Mouse (Mus musculus): ENCODE data around the gene Fancc. TPM values are rescaled to one million over a fixed set of nuclear protein-coding genes. Genes with fewer than 3 reads are reported as not detected.
"Not testable (repeated sequence)": the region's sequence is repeated elsewhere in the genome, so short reads cannot be mapped to it uniquely, and the experiment has no call there.

Fancc gene
- total RNA-seq, 2 experiments from 2014 or later: 7.6 to 13.0 TPM

DNA sequence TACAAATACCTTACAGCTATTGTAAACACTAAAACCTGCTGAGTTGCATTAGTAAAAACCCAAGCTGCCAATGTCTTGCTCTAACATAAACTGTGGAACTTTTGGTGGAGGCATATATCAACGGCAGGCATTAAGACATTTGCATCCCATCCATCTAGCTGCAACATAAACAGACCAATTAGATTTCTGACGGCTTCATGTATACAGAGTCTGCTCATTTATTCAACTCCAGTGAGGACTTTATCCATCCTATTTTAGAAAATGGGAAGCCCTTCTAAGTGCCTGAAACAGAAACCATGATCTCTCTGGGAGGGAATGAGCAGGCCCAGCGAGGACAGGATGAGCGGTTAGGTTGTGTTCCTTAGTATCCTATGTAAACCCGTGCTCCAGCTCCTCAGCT, 18.5 kb upstream of the Fancc start:
- DNase-seq: no peak

DNA sequence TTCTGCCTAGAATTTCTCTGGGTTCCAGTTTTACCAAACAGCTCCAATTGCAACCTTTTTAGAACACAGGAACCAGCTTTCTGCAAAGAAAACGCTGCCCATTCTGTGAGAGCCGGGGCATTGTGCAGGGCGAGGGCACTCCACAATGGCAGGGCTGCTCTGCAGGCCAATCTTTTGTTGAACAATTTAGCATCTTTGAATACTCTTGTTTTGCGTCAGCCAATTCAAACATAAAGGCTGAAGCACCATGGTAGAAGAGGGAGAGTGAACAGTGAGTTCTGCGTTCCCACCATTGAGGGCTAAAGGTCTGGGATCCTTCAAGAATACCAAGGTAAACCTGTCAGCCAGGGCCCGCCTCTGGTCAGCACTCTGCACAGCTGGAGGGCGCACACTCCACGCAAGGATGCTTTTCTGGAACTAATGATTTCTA, 17.9 kb upstream of the Fancc start:
- DNase-seq: no peak

GRCm38 (mm10) chr13:63513374-63514098, 16.5 kb upstream of the Fancc start:
- peak; percentile 49 for DNase-seq

GRCm38 (mm10) chr13:63512411-63512810, 15.3 kb upstream of the Fancc start:
- DNase-seq: peak; percentile 21

DNA sequence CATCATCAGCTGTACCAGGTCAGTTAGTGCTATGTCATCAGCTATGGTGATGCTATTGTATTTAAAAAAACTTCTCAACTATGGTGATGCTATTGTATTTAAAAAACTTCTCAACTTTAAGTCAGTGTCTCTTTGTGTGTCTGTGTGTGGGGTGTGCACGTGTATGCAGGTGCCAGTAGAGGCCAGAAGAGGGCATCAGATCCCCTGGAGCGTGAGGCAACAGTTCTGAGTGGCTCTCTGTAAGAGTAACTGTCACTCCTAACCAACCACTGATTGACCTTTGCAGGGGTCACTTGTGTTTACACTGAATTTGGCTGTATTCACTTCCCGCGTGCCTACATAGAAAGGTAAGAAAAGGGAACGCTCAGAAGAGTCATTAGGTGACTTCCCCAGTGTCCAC, 10.7 kb upstream of the Fancc start:
- no peak for DNase-seq

DNA sequence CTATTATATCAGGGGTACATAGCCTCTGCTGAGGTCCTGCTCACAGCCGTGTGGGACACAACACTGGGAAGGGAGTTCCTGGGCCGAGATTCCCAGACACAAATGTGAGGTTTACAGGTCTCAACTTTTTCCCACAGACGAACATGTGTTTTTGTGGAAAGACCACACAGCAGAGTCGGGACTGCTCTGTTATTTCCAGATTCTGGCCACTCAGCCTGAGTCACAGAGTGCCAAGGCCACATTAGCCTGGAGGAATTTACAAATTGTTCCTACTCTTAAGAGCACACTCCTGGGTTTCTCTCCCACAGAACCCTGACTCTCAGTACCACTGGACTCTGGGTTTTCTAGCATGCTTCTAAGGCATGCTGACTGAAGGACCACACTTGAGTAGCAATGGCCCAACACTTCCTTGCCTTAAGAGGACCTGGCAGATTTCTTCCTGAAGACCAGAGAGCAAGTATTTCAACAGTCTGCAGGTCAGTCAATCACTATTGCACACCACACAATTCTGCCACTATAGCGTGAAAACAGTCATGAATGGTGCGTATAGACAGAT, 10.0 kb upstream of the Fancc start:
- peak; percentile 41 for DNase-seq

GRCm38 (mm10) chr13:63506364-63506763, 9.3 kb upstream of the Fancc start:
- no peak for DNase-seq

DNA sequence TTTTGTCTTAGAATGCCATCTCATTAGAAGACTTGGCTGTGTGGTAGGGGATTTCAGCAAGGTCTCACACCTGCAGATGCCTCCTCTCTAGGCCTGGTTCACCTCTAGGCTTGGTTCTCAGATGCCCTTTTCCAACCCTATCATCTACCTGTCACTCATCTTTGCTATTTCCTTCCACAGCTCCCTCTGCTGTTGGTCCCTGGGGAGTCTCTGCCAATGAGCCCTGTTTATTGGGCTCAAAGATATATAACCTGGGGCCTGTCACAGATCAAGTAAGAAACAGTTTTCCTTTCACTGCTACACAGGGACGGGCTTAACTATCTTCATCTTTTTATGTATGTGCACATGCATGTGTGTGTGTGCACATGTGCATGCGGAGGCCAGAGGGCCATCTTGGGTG, 5.3 kb upstream of the Fancc start:
- no peak for DNase-seq

DNA sequence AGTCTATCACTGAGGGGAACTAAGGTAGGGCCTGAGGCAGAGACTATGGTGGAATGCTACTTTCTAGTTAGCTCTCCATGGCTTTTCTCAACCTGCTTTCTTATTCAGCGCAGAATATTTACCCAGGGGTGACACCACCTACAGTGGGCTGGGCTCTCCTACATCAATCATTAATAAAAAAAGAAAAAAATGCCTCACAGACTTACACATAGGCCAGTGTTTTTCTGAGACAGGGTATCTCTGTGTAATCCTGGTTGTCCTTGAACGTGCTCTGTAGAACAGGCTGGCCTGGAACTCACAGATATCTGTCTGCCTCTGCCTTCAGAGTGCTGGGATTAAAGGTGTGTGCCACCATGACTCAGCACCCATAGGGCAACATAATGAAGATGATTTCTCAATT, 2.4 kb upstream of the Fancc start:
- DNase-seq: no peak

GRCm38 (mm10) chr13:63487707-63488042, 9.4 kb downstream of the Fancc start:
- no peak for DNase-seq

GRCm38 (mm10) chr13:63486791-63487706, 10.0 kb downstream of the Fancc start:
- no peak for DNase-seq

- DNase-seq: no peak
Measured at GRCm38 (mm10) chr13:63475356-63475755, 21.7 kb downstream of the Fancc start.

DNA sequence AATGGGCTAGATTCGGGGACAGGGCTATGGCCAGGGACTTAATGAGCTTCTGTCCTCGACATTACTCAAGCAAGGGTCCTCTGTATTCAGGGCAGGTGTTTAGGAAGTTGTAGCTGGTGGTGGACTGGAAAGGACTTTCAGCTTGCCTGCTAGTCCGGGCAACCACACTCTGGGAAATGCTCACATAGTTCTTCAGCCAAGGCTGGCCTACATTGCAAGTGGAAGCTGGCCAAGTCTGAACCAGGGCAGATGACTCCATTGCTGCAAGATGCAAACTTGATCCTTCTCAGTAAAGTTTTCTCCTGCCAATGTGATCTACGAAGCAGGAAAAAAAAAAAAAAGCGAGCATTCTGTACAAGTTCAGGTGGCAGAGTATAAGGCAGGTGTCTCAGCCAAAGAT, 44.2 kb downstream of the Fancc start:
- peak; percentile 45 for DNase-seq

GRCm38 (mm10) chr13:63451140-63451539, 45.9 kb downstream of the Fancc start:
- no peak for DNase-seq

DNA sequence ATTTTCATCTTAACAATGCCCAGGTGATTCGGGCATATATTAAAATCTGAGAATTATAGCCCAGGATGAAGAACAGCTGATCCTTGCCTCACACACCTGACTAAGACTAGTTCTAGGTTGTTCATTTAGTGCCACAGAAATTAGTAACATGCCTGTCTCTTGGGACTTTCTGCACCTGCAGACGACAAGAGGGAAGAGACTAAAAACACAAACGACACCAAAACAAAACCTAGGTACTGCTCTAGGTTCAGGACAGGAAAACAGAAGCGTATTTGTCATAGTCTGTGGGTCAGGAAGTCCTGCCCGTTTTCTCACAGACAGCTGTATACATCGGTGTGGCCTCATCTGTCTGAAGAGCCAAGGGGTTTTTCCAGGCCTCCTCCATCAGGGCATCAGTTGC, 51.7 kb downstream of the Fancc start:
- no peak for DNase-seq

- DNase-seq: no peak
Measured at GRCm38 (mm10) chr13:63432759-63433158, 64.3 kb downstream of the Fancc start.

DNA sequence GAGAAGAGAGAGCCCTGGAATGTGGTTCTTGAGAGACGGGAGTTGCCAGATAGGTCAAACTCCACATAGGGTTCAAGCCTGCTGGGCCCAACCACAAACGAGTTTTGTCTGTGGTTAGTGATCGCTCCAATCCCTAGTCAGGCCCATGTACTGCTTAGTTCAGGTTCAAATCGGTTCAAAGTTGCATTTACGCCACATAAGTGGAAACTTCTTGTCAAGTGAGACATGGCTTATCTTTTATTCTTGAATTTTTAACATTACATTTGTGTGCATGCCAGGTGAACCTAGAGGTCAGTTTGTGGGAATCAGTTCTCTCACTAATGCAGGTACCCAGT, 65.3 kb downstream of the Fancc start:
- DNase-seq: no peak

DNA sequence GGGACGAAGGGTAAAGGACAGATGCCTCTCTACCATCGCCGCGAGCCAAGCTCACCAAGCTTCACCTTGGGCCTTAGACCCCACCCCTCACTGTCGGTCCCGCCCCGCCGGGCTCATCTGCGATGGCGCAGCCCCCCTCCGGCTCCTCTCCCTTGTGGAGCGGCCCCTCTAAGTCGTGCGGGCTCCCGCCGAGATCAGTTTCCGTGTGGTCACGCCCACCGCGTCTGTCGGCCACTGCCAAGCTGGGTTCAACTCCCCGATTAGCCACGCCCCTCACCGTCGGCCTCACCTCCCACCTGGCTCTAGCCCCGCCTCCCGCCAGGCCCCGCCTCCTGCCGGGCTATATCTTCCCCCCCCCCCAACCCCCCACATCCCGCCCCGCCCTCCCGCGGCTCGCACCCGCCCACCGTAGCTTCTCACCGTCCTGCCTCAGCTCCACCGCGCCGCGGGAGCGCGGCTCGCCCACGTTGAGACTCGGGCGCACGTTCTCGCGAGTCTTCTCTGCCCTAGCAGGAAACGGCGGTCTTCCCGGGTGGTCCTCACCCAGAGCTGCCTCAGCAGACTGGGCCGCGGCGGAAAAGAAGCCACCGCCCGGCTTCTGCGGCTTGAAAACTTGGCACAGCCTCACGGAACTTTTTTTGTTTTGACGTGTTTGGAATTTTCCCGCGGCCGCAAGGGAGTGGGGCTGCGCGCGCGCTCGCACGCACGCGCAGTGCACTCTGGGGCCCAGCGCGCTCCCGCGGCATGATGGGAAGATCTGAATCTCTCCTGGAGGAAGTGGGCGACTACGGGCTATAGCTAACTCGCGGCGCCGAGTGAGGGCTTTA, 65.8 kb downstream of the Fancc start:
- DNase-seq: peak; percentile 98

DNA sequence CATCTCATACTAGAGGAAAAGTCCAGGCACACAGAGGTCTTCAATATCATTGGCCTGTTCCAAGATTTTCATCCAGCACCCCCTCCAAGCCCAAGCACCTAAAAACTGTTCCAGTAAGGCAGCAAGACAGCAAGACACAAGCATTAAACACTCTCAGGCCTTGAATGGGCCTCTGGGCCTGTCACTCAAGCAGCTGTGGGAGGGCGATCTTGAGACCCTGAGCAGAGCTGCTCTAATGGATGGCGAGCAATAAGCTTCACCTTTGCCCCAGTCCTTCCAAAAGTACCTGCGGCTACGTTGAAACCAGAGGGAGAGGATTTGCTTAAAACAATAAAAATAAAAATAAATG, 66.4 kb downstream of the Fancc start:
- DNase-seq: no peak

- no peak for DNase-seq
Measured at GRCm38 (mm10) chr13:63430206-63430605, 66.9 kb downstream of the Fancc start.

DNA sequence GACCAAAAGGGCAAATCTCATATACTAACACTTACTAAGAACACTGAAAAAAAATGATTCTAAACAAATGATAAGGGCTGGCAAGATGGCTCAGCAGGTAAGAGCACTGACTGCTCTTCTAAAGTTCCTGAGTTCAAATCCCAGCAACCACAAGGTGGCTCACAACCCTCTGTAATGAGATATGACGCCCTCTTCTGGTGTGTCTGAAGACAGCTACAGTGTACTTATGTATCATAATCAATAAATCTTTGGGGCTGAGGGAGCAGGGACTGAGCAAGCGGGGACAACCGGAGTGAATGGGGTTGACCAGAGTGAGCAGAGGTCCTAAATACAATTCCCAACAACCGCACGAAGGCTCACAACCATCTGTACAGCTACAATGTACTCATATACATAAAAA, 68.9 kb downstream of the Fancc start:
- DNase-seq: not testable (repeated sequence)

- DNase-seq: no peak
Measured at GRCm38 (mm10) chr13:63423060-63423459, 74.0 kb downstream of the Fancc start.

GRCm38 (mm10) chr13:63421225-63421624, 75.9 kb downstream of the Fancc start:
- no peak for DNase-seq

Measured in adrenal gland, postnatal 10 days (tissue).